ENCODE assay signal across 8 mouse cellular contexts in genomic region chr1:34290321-34290720, GRCm38 (mm10).
DNase-seq lines count a peak whose midpoint lies in the region; ATAC-seq and TF ChIP-seq lines count a peak whose summit lies in the region.
"Had no signal": no experiment of that assay in that cellular context is flagged by ENCODE, and none has a peak within 500 bp of the region (broad histone marks: within the 10 kb centered on the region; RNA-seq: fewer than 3 reads in every experiment).

No protein-coding gene starts in this region.

- no peaks in the 10 kb centered on the region for H3K9me3 ChIP-seq in stomach, embryonic 16.5 days (replicated peaks; ENCODE audit: control insufficient read depth, low read length)

- 0 out of 2 replicates have a peak overlapping the region, but pooled peaks have one; percentile 17 for H3K27ac ChIP-seq in stomach, embryonic 16.5 days (ENCODE audit: low read length)
- H3K27ac ChIP-seq in thymus, adult 2 months (ENCODE audit: control insufficient read depth, insufficient read depth, low read length) = no peak overlapping the region

- no peak overlapping the region for H3K4me3 ChIP-seq in stomach, embryonic 16.5 days (replicated peaks; ENCODE audit: low read length)
- no peak overlapping the region for H3K4me3 ChIP-seq in thymus, adult 2 months (ENCODE audit: control insufficient read depth, insufficient read depth, low read length)

- peak; percentile 71 for ATAC-seq in granulocyte monocyte progenitor cell, adult 5-6 weeks (replicated peaks; ENCODE audit: poor library complexity, severe bottlenecking)
- ATAC-seq in stomach, embryonic 16.5 days (ENCODE audit: insufficient read depth, low FRiP score) = no peak

- peaks cover 21% of the 10 kb centered on the region for H3K36me3 ChIP-seq in stomach, embryonic 16.5 days (ENCODE audit: control insufficient read depth, insufficient read depth, low read length)
- H3K36me3 ChIP-seq in thymus, adult 2 months (ENCODE audit: control insufficient read depth, insufficient read depth, low read length) = no peaks in the 10 kb centered on the region

- H3K27me3 ChIP-seq in stomach, embryonic 16.5 days (ENCODE audit: control insufficient read depth, insufficient read depth, low read length) = no peaks in the 10 kb centered on the region
- no peaks in the 10 kb centered on the region for H3K27me3 ChIP-seq in thymus, adult 2 months (ENCODE audit: control insufficient read depth, insufficient read depth, low read length)

- TF ChIP-seq POLR2A in thymus, adult 2 months (IDR thresholded peaks at IDR 0.05; ENCODE audit: control insufficient read depth, extremely low read depth, insufficient read depth, low read length, poor library complexity) = no peak

- intact Hi-C loops in heart, postnatal 36 days (cut with DNase I) = no loop called here

- TF ChIP-seq CTCF in thymus, adult 2 months (IDR thresholded peaks at IDR 0.05; ENCODE audit: borderline replicate concordance, control insufficient read depth, extremely low read depth, insufficient read depth, low read length, poor library complexity) = no peak

- WGBS in stomach, embryonic 16.5 days = 78% methylated on average over 12 of the region's 12 CpGs
- 54% methylated on average over 12 of the region's 12 CpGs for WGBS in thymus, adult 2 months

- no peak overlapping the region for H3K4me2 ChIP-seq in stomach, embryonic 16.5 days (ENCODE audit: low read depth, low read length)

- peak; percentile 34 for DNase-seq in lung, postnatal 36 days
- no peak for DNase-seq in lung, postnatal 14 days
- DNase-seq in heart, postnatal 36 days = peak; percentile 48 to 61
- DNase-seq in thymus, adult 2 months = no peak
- DNase-seq in right cerebral cortex, adult 18-20 months = no peak
- DNase-seq: left cerebral cortex, postnatal 4 days had no signal

- no peak overlapping the region for H3K9ac ChIP-seq in stomach, embryonic 16.5 days (ENCODE audit: low read length)

- peaks cover 3% of the 10 kb centered on the region; the same call in 1 of the 2 replicates for H3K4me1 ChIP-seq in stomach, embryonic 16.5 days (ENCODE audit: control insufficient read depth, insufficient read depth, low read length)
- H3K4me1 ChIP-seq in thymus, adult 2 months (replicated peaks; ENCODE audit: control insufficient read depth, insufficient read depth, low read length) = no peaks in the 10 kb centered on the region; the same call in 1 of the 2 replicates

Comparison
In these comparisons a context has a peak if more than half of its experiments do, and no peak if none do; other contexts are left out.
1. DNase-seq: peak in lung, postnatal 36 days (single experiment) and heart, postnatal 36 days (2 of 2); none in lung, postnatal 14 days (single experiment), thymus, adult 2 months (single experiment) and right cerebral cortex, adult 18-20 months (single experiment).